Mouse (Mus musculus): ENCODE data around the gene Zbtb1. TPM values are rescaled to one million over a fixed set of nuclear protein-coding genes. Genes with fewer than 3 reads are reported as not detected.
A peak's percentile ranks its signal among the peaks of the same experiment; 100 is the strongest.

Zbtb1 gene
- total RNA-seq, 2 experiments from 2014 or later = 4.1 to 4.7 TPM

DNA sequence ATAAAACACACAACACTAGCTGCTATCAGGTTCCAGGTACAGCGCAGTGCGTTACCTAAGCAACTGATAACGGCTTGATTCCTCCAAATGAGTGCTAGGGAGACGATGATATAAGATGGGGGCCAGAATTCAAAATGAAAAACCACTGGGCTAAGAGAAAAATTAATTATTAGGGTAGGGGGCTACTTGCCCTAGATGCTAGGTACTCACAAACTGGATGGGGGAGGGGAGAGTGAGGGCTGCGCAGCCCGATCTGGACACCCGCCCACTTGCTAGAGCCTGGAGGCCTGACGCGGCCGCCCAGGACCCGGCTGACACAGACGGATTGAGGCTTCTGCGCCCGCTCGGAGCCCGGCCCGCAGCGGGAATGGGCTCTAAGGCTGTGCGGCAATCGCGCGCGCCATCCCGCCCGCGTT, 1.3 kb upstream of the Zbtb1 start:
- no peak for DNase-seq (ENCODE audit: low spot score in 2 of 2)

GRCm38 (mm10) chr12:76369206-76369977, 674 bp upstream of the Zbtb1 start, which contains the start of gene Zbtb25:
TSS of gene Zbtb25 (minus strand) at chr12:76369602.
- peak; percentile 75 to 78 for DNase-seq (ENCODE audit: low spot score in 2 of 2)

GRCm38 (mm10) chr12:76370831-76371571, 935 bp downstream of the Zbtb1 start:
- DNase-seq (ENCODE audit: low spot score in 2 of 2) = peak; percentile 76 to 79

DNA sequence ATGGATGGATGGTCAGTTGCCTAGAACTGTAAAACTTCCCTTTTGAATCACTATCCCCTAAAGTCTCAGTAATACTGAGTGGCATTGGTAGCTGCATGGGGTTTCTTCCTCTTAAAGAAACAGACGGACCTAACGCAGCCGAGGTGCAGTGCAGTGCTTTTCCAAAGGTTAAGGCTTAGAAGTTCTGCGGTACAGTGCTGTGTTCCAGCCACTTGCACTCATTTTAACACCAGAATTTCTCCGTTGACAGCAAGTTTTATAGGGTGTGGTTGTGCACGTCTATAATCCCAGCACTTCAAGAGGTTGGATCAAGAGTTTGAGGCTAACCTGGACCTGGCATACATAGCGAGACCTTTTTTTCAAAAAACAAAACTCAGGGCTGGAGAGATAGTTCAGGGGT, 2.0 kb downstream of the Zbtb1 start:
- DNase-seq (ENCODE audit: low spot score in 2 of 2) = no peak

DNA sequence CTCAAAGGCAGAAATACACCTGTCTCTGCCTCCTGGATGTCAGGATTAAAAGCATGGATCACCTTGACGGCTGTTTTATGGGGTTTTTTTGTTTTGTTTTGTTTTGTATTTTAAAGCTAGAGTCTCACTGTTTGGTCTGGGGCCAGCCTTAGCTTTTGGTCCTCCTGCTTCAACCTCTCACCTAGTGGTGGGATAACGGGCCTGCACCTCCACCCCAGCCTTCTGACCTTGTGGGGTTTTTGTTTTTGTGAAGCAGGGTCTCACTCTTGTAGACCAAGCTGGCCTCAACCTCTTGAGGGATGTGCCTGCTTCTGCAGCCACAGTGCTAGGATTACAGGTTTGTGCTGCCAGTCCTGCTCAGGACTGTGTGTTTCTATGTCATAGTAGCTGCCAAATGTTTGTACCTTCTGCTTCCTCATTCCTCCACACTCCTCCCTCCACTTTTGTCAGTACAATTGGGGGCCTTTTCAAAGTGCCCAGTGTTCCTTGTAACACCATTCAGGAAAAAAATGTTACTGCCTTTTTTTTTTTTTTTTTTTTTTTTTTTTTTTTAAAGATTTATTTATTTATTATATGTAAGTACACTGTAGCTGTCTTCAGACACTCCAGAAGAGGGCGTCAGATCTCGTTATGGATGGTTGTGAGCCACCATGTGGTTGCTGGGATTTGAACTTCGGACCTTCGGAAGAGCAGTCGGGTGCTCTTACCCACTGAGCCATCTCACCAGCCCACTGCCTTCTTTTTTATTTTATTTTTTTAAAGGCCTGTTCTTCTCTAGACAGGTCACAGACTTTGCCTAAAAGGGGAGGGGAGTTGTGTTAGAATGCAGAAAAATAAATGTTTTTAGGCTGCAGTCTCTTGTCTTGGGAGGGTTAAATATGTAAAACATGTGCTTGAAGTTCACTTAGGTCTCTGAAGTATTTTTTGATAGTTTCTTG, 3.1 kb downstream of the Zbtb1 start:
- DNase-seq (ENCODE audit: low spot score in 2 of 2) = no peak

DNA sequence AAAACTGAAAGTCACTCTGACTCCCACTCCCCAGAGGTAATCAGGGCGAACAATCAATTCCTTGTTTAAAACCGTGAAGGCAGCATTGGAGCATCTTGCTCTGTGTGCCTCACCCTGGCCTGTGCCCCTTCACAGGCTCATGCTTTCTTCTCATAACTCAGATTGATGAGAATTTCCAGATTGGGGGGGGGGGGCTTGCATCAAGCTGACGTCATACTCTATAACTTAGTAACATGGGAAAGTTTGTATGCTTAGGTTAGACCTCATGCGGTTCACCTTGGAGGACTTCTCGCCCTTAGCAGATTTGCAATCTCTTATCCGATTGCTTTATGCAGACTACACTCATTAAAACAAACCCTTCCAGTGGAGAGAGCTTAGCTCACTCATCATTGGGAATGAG, 3.9 kb downstream of the Zbtb1 start:
- DNase-seq (ENCODE audit: low spot score in 2 of 2) = no peak

DNA sequence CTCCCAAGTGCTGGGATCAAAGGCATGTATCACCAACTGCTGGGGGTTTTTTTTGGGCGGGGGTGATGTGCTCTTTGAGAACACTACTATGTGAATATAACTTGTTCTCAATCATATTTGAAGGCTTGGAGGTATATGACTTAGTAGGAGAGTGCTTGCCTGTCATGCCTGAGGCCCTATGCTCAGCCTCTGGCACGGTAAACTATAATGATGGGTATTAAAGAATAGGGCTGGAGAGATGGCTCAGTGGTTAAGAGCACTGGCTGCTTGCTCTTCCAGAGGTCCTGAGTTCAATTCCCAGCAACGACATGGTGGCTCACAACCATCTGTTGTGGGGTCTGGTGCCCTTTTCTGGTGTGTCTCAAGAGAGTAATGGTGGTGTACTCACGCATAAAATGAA, 4.8 kb downstream of the Zbtb1 start:
- DNase-seq (ENCODE audit: low spot score in 2 of 2) = no peak

- no peak for DNase-seq (ENCODE audit: low spot score in 2 of 2)
Measured at GRCm38 (mm10) chr12:76375506-76375905, 5.4 kb downstream of the Zbtb1 start.

DNA sequence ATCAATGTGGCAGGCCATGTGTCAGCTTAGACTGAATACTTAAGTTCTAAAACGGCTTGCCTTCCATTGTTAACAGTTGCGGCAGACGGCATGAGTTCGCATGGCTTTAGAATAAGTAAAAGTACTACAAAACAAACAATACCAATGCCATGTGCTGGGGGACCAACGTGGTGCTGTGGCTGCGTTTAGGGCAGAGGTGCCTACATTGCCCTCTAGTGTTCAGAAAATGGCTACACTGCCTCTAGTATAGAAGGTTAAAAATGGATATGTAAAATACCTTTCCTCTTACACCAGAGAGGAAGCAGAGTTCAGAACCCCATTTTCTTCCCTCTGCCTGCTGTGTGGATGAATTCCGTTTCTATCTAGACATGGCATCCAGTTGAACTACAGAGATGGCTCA, 6.6 kb downstream of the Zbtb1 start:
- no peak for DNase-seq (ENCODE audit: low spot score in 2 of 2)

- no peak for DNase-seq (ENCODE audit: low spot score in 2 of 2)
Measured at GRCm38 (mm10) chr12:76377059-76377458, 7.0 kb downstream of the Zbtb1 start.

- no peak for DNase-seq (ENCODE audit: low spot score in 2 of 2)
Measured at GRCm38 (mm10) chr12:76377726-76378125, 7.7 kb downstream of the Zbtb1 start.

- DNase-seq (ENCODE audit: low spot score in 2 of 2) = no peak
Measured at GRCm38 (mm10) chr12:76378556-76378955, 8.5 kb downstream of the Zbtb1 start.

DNA sequence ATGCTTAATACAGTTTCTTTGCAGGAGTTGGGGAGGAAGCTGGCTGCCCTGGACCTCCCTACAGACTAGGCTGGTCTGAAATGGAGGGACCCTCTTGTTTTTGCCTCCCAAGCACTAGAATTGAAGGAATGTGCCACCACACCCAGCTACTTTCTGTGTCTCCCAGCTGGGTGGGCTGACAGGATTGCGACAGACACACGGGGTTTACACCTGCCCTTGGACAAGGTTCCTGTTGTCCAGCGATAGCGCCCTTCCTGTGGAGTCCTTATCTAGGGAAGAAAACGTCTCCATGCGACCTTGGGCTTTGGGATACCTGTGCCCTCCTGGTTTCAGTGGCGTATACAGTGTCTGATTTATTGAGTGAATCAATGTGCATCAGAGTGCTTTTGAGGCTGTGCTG, 10.1 kb downstream of the Zbtb1 start:
- DNase-seq (ENCODE audit: low spot score in 2 of 2) = no peak

GRCm38 (mm10) chr12:76385342-76385741, 15.3 kb downstream of the Zbtb1 start:
- DNase-seq (ENCODE audit: low spot score in 2 of 2) = no peak

DNA sequence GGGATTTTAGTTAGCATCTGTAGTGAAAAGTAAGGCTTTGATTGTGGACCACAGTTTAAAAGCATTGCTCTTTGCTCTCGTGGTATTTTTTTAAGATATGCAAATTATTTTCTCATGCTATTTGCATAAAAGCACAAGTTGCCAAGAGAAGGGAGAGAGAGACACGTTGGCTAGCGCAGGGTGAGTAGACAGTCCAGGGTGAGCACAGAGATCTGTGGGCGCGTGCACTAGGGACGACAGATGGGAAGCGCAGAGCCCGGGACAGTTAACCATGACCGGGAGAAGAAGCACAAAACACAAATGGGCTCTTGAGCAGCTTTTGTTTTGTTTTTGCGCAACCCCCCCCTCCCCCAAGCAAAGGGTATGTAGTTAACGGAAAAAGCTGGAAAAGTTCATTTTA, 18.7 kb downstream of the Zbtb1 start:
- DNase-seq (ENCODE audit: low spot score in 2 of 2) = no peak

DNA sequence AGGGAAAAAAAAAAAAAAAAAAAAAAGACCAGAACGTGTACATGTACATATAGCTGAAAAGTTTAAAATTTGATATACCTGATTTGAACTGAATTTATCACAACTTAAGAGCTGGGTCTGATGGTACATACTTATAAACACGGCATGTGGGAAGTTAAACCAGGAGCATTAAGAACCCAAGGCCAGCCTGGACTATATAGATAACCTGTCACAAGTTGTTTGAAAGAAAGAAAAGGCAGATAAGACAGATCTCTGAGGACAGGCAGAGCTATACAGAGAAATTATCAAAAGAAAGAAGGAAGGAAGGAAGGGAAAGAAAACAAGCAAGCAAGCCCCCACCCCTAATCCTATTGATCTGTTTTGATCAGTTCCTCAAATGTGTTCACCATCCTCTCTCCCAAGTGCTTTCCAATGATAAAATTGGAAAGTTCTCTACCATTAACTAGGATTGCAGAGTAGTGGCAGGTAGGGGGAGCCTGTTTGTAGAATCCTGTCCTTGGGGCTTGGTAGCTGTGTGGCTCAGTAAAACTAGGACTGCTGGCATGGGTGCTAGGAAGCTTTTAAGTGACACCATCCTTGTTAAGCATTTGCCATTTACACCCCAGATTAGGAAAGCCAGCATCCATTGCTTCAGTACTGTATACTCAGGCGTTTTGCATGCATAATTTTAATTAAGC, 21.7 kb downstream of the Zbtb1 start:
- no peak for DNase-seq (ENCODE audit: low spot score in 2 of 2)

DNA sequence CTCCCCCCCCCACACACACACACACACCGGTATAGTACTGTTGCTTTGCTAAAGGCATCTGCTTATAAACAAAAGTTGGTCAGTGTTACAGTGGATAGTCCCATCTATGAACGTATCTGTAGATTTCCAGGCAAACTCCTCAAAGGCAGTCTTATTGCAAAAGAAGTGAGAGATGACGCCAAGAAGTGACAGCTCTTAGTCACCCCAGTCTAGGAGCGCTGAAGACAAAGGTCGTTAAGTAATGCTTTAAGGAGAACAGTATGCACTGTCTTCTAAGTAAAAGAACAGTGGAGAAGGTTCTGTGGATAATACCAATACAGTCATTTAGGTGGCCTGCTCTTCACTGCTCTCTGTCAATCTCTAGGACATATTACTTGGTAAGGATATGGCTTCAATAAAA, 22.9 kb downstream of the Zbtb1 start:
- DNase-seq (ENCODE audit: low spot score in 2 of 2) = no peak

DNA sequence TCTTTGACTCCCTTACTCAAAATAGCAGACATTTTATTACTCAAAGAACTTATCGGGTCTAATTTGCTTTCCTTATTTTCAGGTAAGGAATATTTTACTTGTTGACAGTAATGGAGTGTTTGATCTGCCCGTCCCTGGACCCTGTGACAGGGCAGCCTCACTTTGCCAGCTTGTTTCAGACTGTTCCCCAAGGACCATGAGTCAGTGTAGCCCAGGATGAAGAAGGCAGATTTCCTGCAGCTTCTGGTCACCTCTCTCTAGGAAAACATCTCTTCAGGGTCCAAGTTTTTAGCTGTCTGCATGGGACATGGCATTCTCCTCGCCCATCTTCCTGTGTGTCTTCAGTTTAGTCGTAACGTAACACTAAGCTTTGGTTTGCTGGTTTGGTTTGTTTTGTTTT, 27.2 kb downstream of the Zbtb1 start:
- no peak for DNase-seq (ENCODE audit: low spot score in 2 of 2)

GRCm38 (mm10) chr12:76401674-76402073, 31.6 kb downstream of the Zbtb1 start:
- no peak for DNase-seq (ENCODE audit: low spot score in 2 of 2)

DNA sequence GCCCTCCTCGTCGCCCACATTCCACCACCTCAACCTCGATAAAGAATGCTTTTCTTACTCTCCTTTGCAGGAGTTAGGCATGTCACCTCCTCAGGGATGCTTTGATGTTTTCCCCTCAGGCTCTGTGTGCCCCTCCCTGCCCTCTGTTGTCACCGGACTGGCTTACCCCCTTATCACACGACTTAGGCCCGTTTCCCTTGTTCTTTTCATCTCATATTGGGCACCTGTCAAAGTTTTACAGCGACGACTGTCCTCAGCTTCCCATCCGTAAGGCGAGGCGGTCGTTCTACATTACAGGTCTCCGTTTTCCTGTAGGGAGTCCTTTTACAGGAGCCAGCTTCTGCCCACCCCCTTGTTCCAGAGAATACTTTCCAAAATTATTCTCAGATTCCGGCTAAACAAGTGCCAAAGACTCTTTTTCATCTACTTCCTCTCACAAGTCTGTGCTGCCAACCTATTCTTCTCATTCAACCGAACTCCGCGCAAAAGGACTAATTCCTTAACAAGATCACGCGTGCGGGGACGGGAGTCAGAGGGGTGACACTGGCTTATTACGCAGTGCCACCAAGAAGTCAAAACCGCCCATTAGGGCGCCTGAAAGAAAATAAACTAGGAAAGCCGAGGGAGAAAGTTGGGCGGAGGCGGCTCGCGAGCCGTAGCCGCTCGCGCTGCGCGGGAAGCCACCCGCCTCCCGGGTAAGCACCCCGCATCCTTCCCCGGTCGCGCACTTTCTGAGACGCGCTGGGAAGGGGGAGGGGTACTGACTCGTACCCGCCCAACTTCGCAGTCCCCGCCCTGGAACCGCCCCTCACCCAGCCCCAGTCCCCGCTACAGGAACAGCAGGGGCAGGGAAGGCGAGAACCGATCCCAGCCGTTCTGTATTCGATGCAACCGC, 33.2 kb downstream of the Zbtb1 start:
- DNase-seq (ENCODE audit: low spot score in 2 of 2) = no peak
